Mouse (Mus musculus): ENCODE results near the gene Tmco1. TPM values are rescaled to one million over a fixed set of nuclear protein-coding genes. Genes with fewer than 3 reads are reported as not detected.

Gene Tmco1
- total RNA-seq, 1 experiment from 2014 or later: 39.8 TPM

GRCm38 (mm10) chr1:167282768-167283167, 25.4 kb upstream of the Tmco1 start:
- no peak for ATAC-seq (ENCODE audit: extremely low read depth, insufficient number of reproducible peaks, low FRiP score, poor library complexity, severe bottlenecking)

GRCm38 (mm10) chr1:167283441-167284257, 24.5 kb upstream of the Tmco1 start:
- ATAC-seq (ENCODE audit: extremely low read depth, insufficient number of reproducible peaks, low FRiP score, poor library complexity, severe bottlenecking): peak; percentile 24

DNA sequence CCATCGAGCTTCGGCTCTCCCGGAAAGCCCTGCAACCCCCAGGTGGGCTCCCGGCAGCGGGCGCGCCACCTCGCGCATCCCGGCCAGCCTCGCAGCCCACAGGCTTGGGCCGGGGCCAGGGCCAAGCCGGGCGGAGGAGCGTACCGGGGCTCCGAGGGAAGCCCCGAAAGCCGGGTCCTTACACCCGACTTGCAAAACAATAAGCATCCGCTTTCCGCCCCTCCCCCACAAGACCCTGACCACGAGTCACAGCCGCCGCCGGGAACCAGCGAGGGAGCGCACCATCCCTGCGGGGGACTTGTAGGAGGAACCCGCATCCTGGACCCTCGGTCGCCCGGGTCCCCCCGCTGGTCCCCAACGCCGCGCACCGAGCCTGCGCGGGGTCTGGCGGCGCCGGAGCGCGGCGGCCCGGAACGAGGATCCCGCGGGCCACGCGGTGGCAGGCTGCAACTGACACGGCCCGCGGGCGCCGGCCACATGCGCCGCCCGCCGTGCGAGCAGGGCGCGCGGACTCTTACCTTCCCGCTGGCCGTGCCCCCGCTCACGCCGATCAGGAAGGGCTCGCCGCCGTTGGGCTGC, 23.8 kb upstream of the Tmco1 start:
- peak; percentile 28; the same call in 1 of the 2 replicates for ATAC-seq (ENCODE audit: extremely low read depth, insufficient number of reproducible peaks, low FRiP score, poor library complexity, severe bottlenecking)

- peak; percentile 23; the same call in 1 of the 2 replicates for ATAC-seq (ENCODE audit: extremely low read depth, insufficient number of reproducible peaks, low FRiP score, poor library complexity, severe bottlenecking)
Observed at GRCm38 (mm10) chr1:167284837-167285319, 23.3 kb upstream of the Tmco1 start.

- ATAC-seq (ENCODE audit: extremely low read depth, insufficient number of reproducible peaks, low FRiP score, poor library complexity, severe bottlenecking): no peak
Observed at GRCm38 (mm10) chr1:167285320-167285355, 23.0 kb upstream of the Tmco1 start, which contains the start of gene Uck2. Gene Uck2, minus strand, starts transcription at chr1:167285320.

- no peak for ATAC-seq (ENCODE audit: extremely low read depth, insufficient number of reproducible peaks, low FRiP score, poor library complexity, severe bottlenecking)
Observed at GRCm38 (mm10) chr1:167285356-167285755, 22.8 kb upstream of the Tmco1 start.

DNA sequence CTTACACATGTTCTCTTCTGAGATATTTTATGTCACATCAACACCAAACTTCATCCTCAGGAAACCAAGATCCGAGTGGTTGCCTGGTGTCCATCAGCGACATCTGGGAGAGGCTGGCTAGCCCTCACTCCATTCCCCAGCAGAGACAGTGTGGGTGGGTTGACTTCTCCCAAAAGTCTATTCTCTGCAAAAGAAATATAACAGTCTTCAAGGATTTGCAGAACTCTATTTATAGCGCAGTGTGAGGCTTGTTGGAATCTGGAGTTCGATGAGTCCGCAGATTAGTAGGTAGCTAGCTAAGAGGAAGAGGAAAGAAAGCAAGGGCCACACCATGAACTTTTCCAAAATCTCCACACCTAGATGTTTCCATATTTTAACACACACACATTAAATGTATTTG, 21.0 kb upstream of the Tmco1 start:
- ATAC-seq (ENCODE audit: extremely low read depth, insufficient number of reproducible peaks, low FRiP score, poor library complexity, severe bottlenecking): no peak

DNA sequence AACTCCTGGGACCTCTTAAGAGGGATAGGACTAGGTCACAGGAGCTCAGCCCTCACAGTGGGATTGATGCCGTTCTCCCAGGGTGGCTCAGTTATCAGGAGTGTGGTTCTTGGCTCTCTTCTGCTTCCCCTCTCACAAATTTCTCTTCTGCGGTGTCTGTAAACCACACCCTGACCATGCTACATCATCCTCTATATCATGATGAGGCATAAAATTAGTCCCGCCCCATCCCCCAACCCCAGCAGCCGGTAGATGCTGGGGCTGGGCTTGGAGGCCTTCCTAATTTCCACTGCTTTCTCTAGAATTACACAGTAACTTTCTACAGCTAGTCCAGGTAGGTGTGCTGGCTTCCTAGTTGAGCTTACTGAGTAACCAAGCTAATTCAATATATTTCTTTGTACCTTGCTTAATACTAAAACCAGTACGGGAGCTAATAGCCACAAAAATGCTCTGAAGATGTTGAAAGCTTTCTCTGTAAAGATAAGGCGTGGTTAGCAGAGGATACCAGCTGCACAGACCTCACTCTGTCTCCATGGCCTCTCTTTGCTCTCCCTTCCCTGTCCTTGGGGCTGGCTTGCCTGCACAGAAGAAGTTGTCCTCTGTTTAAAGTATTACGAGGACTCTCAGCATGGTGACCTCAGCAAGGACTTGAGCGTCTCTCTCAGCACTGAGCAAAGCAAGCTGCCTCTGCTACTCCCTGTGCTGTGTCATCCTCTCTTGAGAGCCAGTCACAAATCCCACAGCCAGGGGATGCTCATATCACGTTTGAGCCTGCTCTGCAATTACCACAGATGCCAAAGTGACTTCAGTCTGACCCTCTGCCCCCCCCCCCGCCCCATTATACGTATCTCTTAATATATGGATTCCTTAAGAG, 19.3 kb upstream of the Tmco1 start:
- ATAC-seq (ENCODE audit: extremely low read depth, insufficient number of reproducible peaks, low FRiP score, poor library complexity, severe bottlenecking): no peak

GRCm38 (mm10) chr1:167289567-167290262, 18.5 kb upstream of the Tmco1 start:
- no peak for ATAC-seq (ENCODE audit: extremely low read depth, insufficient number of reproducible peaks, low FRiP score, poor library complexity, severe bottlenecking)

GRCm38 (mm10) chr1:167290263-167290592, 17.9 kb upstream of the Tmco1 start:
- no peak for ATAC-seq (ENCODE audit: extremely low read depth, insufficient number of reproducible peaks, low FRiP score, poor library complexity, severe bottlenecking)

DNA sequence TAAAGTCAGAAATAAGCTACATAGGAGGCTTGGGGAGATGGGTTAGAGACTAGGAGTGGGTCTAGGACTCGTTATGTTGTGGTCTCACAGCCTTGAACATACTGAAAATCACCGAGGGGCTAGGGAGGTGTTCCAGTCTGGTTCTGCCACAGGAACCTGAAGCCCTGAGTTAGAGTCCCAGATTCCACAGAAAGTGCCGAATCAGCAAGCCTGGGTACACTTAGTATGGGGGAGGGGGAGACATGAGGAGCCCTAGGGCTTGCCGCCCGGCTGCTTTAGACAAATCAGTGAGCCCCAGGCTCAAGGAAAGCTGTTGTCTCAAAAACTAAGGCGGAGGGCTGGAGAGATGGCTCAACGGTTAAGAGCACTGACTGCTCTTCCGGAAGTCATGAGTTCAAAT, 16.6 kb upstream of the Tmco1 start:
- no peak for ATAC-seq (ENCODE audit: extremely low read depth, insufficient number of reproducible peaks, low FRiP score, poor library complexity, severe bottlenecking)

DNA sequence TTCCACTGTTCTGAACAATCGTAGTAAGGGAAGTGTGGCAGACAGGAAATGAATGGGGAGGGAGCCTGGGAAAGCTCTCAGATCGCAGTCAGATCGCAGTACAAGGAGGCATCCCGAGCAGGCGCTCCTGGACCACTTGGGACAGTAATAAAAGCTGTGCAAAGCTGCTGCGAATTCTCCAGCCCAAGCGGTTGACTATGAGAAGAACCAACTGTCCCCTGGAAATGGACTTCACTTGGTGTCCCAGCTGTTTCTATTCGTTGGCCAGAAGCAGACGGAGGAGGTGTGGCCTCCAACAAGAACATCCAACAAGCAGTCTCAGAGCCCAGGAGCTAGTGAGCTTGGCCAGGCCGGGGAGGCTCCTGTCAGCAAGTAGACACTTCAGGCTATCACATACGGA, 15.7 kb upstream of the Tmco1 start:
- no peak for ATAC-seq (ENCODE audit: extremely low read depth, insufficient number of reproducible peaks, low FRiP score, poor library complexity, severe bottlenecking)

DNA sequence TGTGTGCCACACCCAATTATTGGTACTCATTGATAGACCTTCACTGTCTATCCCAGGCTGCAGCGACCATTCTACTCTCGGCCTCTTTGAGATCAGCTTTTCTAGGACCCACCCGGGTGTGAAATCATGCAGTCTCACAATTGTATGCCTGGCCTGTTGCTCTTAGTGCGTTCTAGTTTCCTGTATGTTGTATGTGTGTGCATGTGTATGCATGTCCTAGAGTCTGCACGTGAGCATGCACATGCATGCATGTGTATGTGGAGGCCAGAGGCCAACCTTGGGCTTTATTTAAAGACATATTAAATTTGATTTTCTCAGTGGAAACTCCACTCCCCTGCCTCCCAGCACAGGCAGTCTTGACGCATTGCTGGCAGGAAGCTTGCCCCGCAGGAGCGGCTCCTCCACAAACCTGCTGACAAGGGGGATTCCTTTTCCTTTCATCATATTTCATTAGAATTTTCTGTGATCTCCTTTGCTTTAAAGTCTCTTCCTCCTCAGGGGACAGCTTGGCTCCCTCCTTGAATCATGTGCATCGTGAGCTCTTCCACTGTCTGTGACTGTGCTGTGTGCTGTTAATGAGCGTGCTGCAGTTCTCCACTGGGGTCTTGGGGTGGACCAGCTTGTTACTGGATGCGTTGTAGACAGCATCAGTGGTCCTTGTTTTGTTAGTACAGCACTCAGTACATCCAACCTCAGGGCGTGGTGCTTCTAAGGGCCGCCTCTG, 12.3 kb upstream of the Tmco1 start:
- no peak for ATAC-seq (ENCODE audit: extremely low read depth, insufficient number of reproducible peaks, low FRiP score, poor library complexity, severe bottlenecking)

GRCm38 (mm10) chr1:167300122-167300521, 8.1 kb upstream of the Tmco1 start:
- ATAC-seq (ENCODE audit: extremely low read depth, insufficient number of reproducible peaks, low FRiP score, poor library complexity, severe bottlenecking): no peak

- ATAC-seq (ENCODE audit: extremely low read depth, insufficient number of reproducible peaks, low FRiP score, poor library complexity, severe bottlenecking): no peak
Observed at GRCm38 (mm10) chr1:167305501-167306137, 2.6 kb upstream of the Tmco1 start.

- peak; percentile 75 for ATAC-seq (ENCODE audit: extremely low read depth, insufficient number of reproducible peaks, low FRiP score, poor library complexity, severe bottlenecking)
Observed at GRCm38 (mm10) chr1:167306451-167307240, 1.5 kb upstream of the Tmco1 start.

- ATAC-seq (ENCODE audit: extremely low read depth, insufficient number of reproducible peaks, low FRiP score, poor library complexity, severe bottlenecking): no peak
Observed at GRCm38 (mm10) chr1:167307674-167308073, 504 bp upstream of the Tmco1 start.

DNA sequence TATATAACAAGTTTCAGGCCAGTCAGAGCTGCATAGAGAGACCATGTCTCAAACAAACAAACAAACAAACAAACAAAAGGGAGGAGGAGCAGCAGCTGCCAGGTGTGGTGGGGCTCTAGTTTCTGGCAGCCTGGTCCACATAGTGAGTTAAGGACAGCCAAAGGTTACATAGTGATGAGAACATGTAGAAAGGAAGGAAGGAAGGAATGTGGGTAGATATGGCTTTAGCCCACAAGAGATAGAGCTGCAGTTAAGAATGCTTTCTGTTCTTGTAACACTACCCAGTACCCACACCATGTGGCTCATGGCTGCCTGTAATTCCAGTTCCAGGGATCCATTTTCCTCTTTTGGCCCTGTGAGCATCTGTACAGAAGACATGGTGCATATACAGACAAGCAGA, 4.2 kb downstream of the Tmco1 start:
- no peak for ATAC-seq (ENCODE audit: extremely low read depth, insufficient number of reproducible peaks, low FRiP score, poor library complexity, severe bottlenecking)
